Mouse (Mus musculus): ENCODE data around the gene Fam163b. TPM values are rescaled to one million over a fixed set of nuclear protein-coding genes. Genes with fewer than 3 reads are reported as not detected.

Gene Fam163b
- polyA plus RNA-seq, 1 experiment from 2014 or later = 0.07 TPM

GRCm38 (mm10) chr2:27075485-27075884, 66.8 kb downstream of the Fam163b start:
- no peak overlapping the region for H3K4me2 ChIP-seq (replicated peaks; ENCODE audit: low read depth)
- ATAC-seq (ENCODE audit: low FRiP score, low TSS enrichment) (no peak), DNase-seq (ENCODE audit: low spot score) (peak; percentile 42)
- no peak overlapping the region for H3K9ac ChIP-seq (ENCODE audit: low read length)
- no peak overlapping the region for H3K4me3 ChIP-seq (ENCODE audit: low read depth, low read length)
- no peaks in the 10 kb centered on the region for H3K36me3 ChIP-seq (ENCODE audit: control insufficient read depth, insufficient read depth, low read length)
- TF ChIP-seq EP300 (optimal IDR thresholded peaks at IDR 0.05) (no peak), CTCF (IDR thresholded peaks at IDR 0.05; ENCODE audit: low read depth) (peak; percentile 76)
- WGBS = 59% methylated on average over 3 of the region's 3 CpGs
- H3K27me3 ChIP-seq (ENCODE audit: control insufficient read depth, insufficient read depth, low read length) = no peaks in the 10 kb centered on the region
- no peak overlapping the region for H3K27ac ChIP-seq (replicated peaks)
- H3K9me3 ChIP-seq (ENCODE audit: control insufficient read depth, low read length) = no peaks in the 10 kb centered on the region
- H3K4me1 ChIP-seq (replicated peaks; ENCODE audit: control insufficient read depth, insufficient read depth) = peaks cover 9% of the 10 kb centered on the region; the same call in 1 of the 2 replicates

DNA sequence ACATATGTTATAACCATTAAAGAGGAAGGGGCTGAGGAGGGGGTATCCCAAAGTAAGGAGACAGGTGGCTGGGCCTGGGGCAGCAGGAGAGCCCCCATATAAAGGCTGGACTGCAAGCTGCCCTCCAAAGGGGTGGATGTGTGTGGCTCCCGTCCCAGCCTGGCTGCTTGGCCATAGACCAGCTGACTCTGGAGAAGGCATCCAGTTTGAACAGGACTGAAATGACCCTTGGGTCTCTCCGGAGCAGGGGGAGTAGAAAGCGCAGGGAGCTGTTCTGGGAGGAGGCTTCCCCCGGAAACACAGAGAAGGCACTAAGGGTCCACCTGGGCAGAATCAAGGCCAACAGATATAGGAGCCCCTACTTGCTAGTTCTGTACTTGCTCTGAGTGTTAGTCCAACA, 67.5 kb downstream of the Fam163b start:
- Histone ChIP-seq H3K9ac (ENCODE audit: low read length) (no peak overlapping the region), H3K27ac (replicated peaks) (no peak overlapping the region), H3K9me3 (ENCODE audit: control insufficient read depth, low read length) (no peaks in the 10 kb centered on the region), H3K27me3 (ENCODE audit: control insufficient read depth, insufficient read depth, low read length) (no peaks in the 10 kb centered on the region), H3K4me2 (replicated peaks; ENCODE audit: low read depth) (no peak overlapping the region), H3K36me3 (ENCODE audit: control insufficient read depth, insufficient read depth, low read length) (no peaks in the 10 kb centered on the region), H3K4me3 (ENCODE audit: low read depth, low read length) (no peak overlapping the region), H3K4me1 (replicated peaks; ENCODE audit: control insufficient read depth, insufficient read depth) (peaks cover 9% of the 10 kb centered on the region; the same call in 1 of the 2 replicates)
- DNase-seq (ENCODE audit: low spot score) = no peak
- WGBS = 61% methylated on average over 4 of the region's 4 CpGs
- no peak for ATAC-seq (ENCODE audit: low FRiP score, low TSS enrichment)
- TF ChIP-seq CTCF (IDR thresholded peaks at IDR 0.05; ENCODE audit: low read depth) (no peak), EP300 (optimal IDR thresholded peaks at IDR 0.05) (no peak)

DNA sequence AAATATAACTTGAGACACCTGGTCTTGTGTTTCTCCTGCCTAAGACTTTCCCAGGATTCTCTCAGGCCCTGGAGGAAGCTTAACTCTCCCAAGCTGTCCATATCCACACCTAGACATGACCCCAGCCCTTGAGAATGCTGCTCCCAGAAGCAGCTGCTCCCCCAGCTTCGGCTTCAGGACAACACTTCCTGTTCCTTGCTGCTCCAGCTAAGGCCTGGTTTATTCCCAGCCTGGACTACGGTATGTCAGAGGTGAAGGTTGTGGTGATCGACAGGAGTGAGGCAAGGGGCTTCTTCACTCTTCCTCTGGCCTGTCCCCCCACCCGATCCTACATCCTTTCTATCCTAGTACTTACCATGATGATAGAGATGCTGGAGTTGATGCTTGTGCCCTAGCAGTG, 68.9 kb downstream of the Fam163b start:
- TF ChIP-seq EP300 (optimal IDR thresholded peaks at IDR 0.05) (no peak), CTCF (IDR thresholded peaks at IDR 0.05; ENCODE audit: low read depth) (no peak)
- Histone ChIP-seq H3K4me3 (ENCODE audit: low read depth, low read length) (no peak overlapping the region), H3K36me3 (ENCODE audit: control insufficient read depth, insufficient read depth, low read length) (no peaks in the 10 kb centered on the region), H3K4me1 (replicated peaks; ENCODE audit: control insufficient read depth, insufficient read depth) (peaks cover 5% of the 10 kb centered on the region; the same call in 1 of the 2 replicates), H3K27ac (replicated peaks) (no peak overlapping the region), H3K4me2 (replicated peaks; ENCODE audit: low read depth) (no peak overlapping the region), H3K9me3 (ENCODE audit: control insufficient read depth, low read length) (no peaks in the 10 kb centered on the region), H3K27me3 (ENCODE audit: control insufficient read depth, insufficient read depth, low read length) (no peaks in the 10 kb centered on the region), H3K9ac (ENCODE audit: low read length) (no peak overlapping the region)
- ATAC-seq (ENCODE audit: low FRiP score, low TSS enrichment) (no peak), DNase-seq (ENCODE audit: low spot score) (no peak)
- WGBS = 62% methylated on average over 4 of the region's 4 CpGs

DNA sequence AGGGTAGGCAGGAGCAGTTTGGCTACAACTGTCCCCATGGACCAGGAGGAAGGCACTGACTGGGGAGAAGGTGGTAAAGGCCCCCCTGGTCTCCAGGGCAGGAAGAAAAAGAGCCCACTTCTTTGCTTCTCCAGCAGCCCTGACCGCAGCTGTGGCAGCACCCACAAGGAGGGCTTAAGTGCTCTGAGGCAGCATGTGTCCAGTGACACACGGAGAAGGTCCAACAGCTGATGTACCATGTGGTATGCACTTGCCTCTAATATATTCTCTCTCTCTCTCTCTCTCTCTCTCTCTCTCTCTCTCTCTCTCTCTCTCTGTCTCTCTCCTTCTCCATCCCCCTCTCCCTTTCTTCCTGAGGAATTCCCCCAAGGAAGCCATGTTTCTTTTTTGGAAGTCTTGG, 70.3 kb downstream of the Fam163b start, which contains the start of gene Mymk:
Mymk (minus strand) TSS at position 202 of the 400 bp plus-strand sequence.
- peaks cover 5% of the 10 kb centered on the region; the same call in 1 of the 2 replicates for H3K4me1 ChIP-seq (replicated peaks; ENCODE audit: control insufficient read depth, insufficient read depth)
- ATAC-seq (ENCODE audit: low FRiP score, low TSS enrichment) (no peak), DNase-seq (ENCODE audit: low spot score) (no peak)
- H3K9ac ChIP-seq (ENCODE audit: low read length) = no peak within 1 kb of the TSS
- no peak within 1 kb of the TSS for H3K27ac ChIP-seq (replicated peaks)
- TF ChIP-seq CTCF (IDR thresholded peaks at IDR 0.05; ENCODE audit: low read depth) (no peak), EP300 (optimal IDR thresholded peaks at IDR 0.05) (no peak)
- H3K27me3 ChIP-seq (ENCODE audit: control insufficient read depth, insufficient read depth, low read length) = no peaks in the 10 kb centered on the region
- 68% methylated on average over 2 of the region's 2 CpGs for WGBS
- no peak within 1 kb of the TSS for H3K4me3 ChIP-seq (ENCODE audit: low read depth, low read length)
- no peaks in the 10 kb centered on the region for H3K36me3 ChIP-seq (ENCODE audit: control insufficient read depth, insufficient read depth, low read length)
- H3K9me3 ChIP-seq (ENCODE audit: control insufficient read depth, low read length) = no peaks in the 10 kb centered on the region
- H3K4me2 ChIP-seq (replicated peaks; ENCODE audit: low read depth) = no peak within 1 kb of the TSS

- Histone ChIP-seq H3K4me3 (ENCODE audit: low read depth, low read length) (no peak overlapping the region), H3K4me2 (replicated peaks; ENCODE audit: low read depth) (no peak overlapping the region), H3K4me1 (replicated peaks; ENCODE audit: control insufficient read depth, insufficient read depth) (peaks cover 5% of the 10 kb centered on the region; the same call in 1 of the 2 replicates), H3K36me3 (ENCODE audit: control insufficient read depth, insufficient read depth, low read length) (no peaks in the 10 kb centered on the region), H3K9me3 (ENCODE audit: control insufficient read depth, low read length) (no peaks in the 10 kb centered on the region), H3K9ac (ENCODE audit: low read length) (no peak overlapping the region), H3K27ac (replicated peaks) (no peak overlapping the region), H3K27me3 (ENCODE audit: control insufficient read depth, insufficient read depth, low read length) (no peaks in the 10 kb centered on the region)
- TF ChIP-seq EP300 (optimal IDR thresholded peaks at IDR 0.05) (no peak), CTCF (IDR thresholded peaks at IDR 0.05; ENCODE audit: low read depth) (no peak)
- DNase-seq (ENCODE audit: low spot score) (peak; percentile 53), ATAC-seq (ENCODE audit: low FRiP score, low TSS enrichment) (no peak)
- WGBS = 10% methylated on average over 4 of the region's 4 CpGs
These were observed 71.2 kb downstream of the Fam163b start for GRCm38 (mm10) chr2:27071137-27071536.

DNA sequence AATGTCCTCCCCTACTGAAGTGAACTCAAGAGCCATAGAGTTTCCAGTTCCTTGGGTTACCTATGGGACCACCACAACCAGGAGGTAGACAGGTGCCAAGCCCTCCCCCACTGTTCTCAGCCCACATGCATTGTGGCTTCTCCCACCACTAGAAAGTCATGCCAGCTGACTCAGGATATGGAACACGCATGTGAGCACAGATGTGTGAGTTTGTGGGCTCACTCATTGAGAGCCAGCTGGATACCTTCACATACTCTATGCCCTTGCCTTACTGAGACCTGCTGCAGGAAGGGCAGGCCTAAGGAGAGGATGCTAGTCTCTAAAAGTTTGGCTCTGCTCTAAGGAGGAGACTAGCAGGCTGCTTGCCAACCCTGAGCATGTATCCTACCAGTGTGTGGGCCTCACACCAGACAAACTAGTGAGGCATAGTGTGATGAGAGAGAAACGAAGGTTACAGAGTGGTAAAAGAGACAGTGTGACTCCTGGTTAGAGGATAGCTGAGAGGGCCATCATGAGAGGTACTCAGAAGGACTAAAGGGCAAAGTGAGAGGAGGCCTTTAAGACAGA, 72.0 kb downstream of the Fam163b start:
- Histone ChIP-seq H3K9me3 (ENCODE audit: control insufficient read depth, low read length) (no peaks in the 10 kb centered on the region), H3K27me3 (ENCODE audit: control insufficient read depth, insufficient read depth, low read length) (no peaks in the 10 kb centered on the region), H3K27ac (replicated peaks) (no peak overlapping the region), H3K9ac (ENCODE audit: low read length) (no peak overlapping the region), H3K4me3 (ENCODE audit: low read depth, low read length) (no peak overlapping the region), H3K4me2 (replicated peaks; ENCODE audit: low read depth) (no peak overlapping the region), H3K36me3 (ENCODE audit: control insufficient read depth, insufficient read depth, low read length) (no peaks in the 10 kb centered on the region), H3K4me1 (replicated peaks; ENCODE audit: control insufficient read depth, insufficient read depth) (peaks cover 5% of the 10 kb centered on the region; the same call in 1 of the 2 replicates)
- DNase-seq (ENCODE audit: low spot score) (no peak), ATAC-seq (ENCODE audit: low FRiP score, low TSS enrichment) (no peak)
- WGBS = 79% methylated on average over 2 of the region's 2 CpGs
- no peak for TF ChIP-seq CTCF (IDR thresholded peaks at IDR 0.05; ENCODE audit: low read depth)
- TF ChIP-seq EP300 (optimal IDR thresholded peaks at IDR 0.05) = no peak
